Mouse (Mus musculus) small intestine, adult 2 months (tissue): ENCODE data around the gene Trim3.

Experiments
- CTCF ChIP-seq: fragments of 200-500 bp; IDR thresholded peaks from 2 replicates; pipeline ENCODE4 v1.5.1; 2012; ENCODE audit warnings: low read depth, mild to moderate bottlenecking, control low read depth, inconsistent platforms, low read length, moderate library complexity, mixed read lengths; ENCODE audit not compliant: insufficient replicate concordance, insufficient read length; ENCODE audit errors: extremely low read depth
- POLR2A ChIP-seq: fragments of 200-500 bp; IDR thresholded peaks from 2 replicates; pipeline ENCODE4 v1.6.1; 2012; ENCODE audit warnings: low read depth, mild to moderate bottlenecking, control low read depth, inconsistent platforms, low read length, moderate library complexity

DNA sequence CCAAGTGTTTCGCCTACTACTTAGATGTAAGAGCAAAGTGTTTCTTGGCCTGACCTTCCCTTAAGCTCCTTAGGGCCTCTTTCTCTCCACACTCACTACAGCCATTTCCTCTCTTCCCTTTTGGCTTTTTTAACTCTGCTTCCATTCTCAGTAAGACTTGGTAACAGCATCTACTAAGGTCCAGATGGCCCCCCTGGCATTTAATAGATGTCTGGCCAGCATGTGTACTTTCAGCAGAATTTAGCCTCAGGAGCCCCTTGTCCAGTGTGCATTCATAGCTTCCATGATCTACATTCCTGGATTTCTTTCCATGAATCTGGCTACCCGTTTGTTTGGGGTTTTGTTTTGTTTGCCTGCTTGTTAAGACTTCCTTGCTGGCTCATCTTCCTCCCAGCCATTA lies 54.9 kb downstream of the Trim3 start:
- TF ChIP-seq POLR2A (no peak), CTCF (no peak)
